Mouse (Mus musculus) bone marrow macrophage, adult 2 months (primary cell): ENCODE measurements around the gene Macrod2. TPM values are rescaled to one million over a fixed set of nuclear protein-coding genes. Genes with fewer than 3 reads are reported as not detected.

Source experiments
- H3K27ac ChIP-seq: 2 replicates; pipeline ENCODE4 v1.5.1; 2012; ENCODE audit warnings: low read depth, low read length; ENCODE audit not compliant: insufficient read depth
- H3K4me1 ChIP-seq: 2 replicates; pipeline ENCODE4 v1.6.1; 2012; ENCODE audit warnings: low read length; ENCODE audit not compliant: control insufficient read depth, insufficient read depth
- H3K4me3 ChIP-seq: 2 replicates; pipeline ENCODE4 v1.5.1; 2012; ENCODE audit warnings: mild to moderate bottlenecking, low read length, moderate library complexity; ENCODE audit not compliant: insufficient read depth
- CTCF ChIP-seq: IDR thresholded peaks from 2 replicates; pipeline ENCODE4 v1.5.1; 2012; ENCODE audit warnings: low read depth, mild to moderate bottlenecking, low read length, moderate library complexity
- POLR2A ChIP-seq: IDR thresholded peaks from 2 replicates; pipeline ENCODE4 v1.6.1; 2012; ENCODE audit warnings: mild to moderate bottlenecking, low read depth, low read length, borderline replicate concordance
- polyA plus RNA-seq: library from polyadenylated mRNA; stranded (reverse); fragments of >200 nt; gene quantifications from 2 replicates; pipeline ENCODE4 v1.2.4, GENCODE M21; 2012; ENCODE audit not compliant: missing spikeins, insufficient read depth, insufficient read length

The Macrod2 gene
- polyA plus RNA-seq, 1 experiment, result 3.0 TPM

DNA sequence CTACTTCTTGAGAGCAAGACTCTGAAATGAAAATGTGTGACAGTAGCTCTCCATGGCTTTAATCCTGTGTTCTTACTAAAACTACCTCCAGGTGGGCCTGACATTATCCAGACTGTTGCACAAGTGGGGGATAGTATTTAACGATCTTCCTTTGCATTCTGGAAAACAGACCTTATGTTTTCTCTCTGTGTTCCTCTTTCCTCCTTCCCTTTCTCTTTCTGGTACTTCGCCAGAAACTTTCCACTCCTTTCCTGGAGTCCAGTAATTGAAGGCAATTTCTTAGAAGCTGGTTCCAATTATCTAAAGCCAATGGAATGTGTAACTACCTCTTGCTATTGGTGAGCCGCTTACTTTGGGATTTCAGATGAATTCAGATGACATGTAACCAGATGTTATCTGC lies 897.7 kb downstream of the Macrod2 start:
- Histone ChIP-seq H3K4me3 (no peak overlapping the region), H3K4me1 (no peaks in the 10 kb centered on the region), H3K27ac (no peak overlapping the region)
- no peak for TF ChIP-seq POLR2A
- no peak for TF ChIP-seq CTCF

DNA sequence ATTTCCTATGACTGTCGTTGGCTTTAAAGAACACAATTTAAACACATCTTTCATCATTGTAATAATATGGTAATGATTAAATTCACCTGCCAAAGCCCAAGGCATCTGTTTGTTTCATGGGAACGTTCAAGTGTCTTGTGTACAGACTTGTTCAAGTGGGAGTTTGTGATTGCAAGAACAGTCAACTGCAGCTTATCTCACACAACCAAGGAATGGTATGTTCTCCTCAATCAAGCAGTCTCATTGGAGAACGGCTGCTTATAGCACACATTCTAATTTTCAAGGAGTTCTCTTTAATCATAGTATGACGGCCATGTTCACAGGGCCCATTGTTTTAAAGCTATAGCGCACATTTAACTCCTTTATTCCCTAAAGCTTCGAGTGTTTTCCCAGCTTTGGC lies 904.1 kb downstream of the Macrod2 start:
- H3K4me1 ChIP-seq, result no peaks in the 10 kb centered on the region
- TF ChIP-seq POLR2A, result no peak
- TF ChIP-seq CTCF, result no peak
- H3K27ac ChIP-seq, result no peak overlapping the region
- H3K4me3 ChIP-seq, result no peak overlapping the region

DNA sequence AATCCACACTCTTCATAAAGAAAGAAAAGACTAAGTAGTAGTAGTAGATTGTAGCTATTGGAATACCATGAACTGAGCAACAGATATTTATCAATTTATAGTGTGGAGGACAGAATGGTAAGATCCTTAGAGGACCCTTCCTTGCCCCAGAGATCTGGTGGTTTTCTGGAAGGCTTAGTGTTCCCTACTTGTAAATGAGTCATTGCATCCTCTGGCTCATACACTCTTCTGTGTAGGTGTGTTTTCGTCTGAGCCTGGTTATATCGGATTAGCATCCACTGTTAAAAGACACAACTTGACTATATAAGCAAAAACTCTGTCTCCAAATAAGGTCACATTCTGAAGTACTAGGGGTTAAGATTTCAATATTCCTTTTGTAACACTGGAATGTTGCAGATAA lies 905.9 kb downstream of the Macrod2 start:
- Histone ChIP-seq H3K27ac (no peak overlapping the region), H3K4me3 (no peak overlapping the region), H3K4me1 (no peaks in the 10 kb centered on the region)
- TF ChIP-seq POLR2A (no peak), CTCF (no peak)

DNA sequence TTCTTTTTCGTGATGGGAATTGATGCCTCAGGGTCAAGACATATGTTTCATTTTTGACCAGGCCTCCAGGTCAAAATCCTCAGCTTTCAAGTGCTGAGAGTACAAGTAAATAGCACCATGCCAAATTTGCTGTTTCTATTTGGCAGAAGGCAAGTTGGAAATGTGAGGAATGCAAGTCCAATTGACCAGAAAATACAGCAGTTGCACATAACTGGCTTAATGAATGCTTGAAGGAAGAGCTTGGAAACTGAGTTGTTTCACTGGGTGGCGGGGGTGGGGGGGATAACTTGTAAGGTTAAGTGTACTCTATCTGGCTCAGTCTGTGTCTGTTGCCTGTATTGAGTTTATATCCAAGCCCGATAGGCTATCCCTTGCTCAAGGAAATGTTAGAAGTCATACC lies 913.3 kb downstream of the Macrod2 start:
- Histone ChIP-seq H3K27ac (no peak overlapping the region), H3K4me3 (no peak overlapping the region), H3K4me1 (no peaks in the 10 kb centered on the region)
- TF ChIP-seq CTCF, result no peak
- no peak for TF ChIP-seq POLR2A

DNA sequence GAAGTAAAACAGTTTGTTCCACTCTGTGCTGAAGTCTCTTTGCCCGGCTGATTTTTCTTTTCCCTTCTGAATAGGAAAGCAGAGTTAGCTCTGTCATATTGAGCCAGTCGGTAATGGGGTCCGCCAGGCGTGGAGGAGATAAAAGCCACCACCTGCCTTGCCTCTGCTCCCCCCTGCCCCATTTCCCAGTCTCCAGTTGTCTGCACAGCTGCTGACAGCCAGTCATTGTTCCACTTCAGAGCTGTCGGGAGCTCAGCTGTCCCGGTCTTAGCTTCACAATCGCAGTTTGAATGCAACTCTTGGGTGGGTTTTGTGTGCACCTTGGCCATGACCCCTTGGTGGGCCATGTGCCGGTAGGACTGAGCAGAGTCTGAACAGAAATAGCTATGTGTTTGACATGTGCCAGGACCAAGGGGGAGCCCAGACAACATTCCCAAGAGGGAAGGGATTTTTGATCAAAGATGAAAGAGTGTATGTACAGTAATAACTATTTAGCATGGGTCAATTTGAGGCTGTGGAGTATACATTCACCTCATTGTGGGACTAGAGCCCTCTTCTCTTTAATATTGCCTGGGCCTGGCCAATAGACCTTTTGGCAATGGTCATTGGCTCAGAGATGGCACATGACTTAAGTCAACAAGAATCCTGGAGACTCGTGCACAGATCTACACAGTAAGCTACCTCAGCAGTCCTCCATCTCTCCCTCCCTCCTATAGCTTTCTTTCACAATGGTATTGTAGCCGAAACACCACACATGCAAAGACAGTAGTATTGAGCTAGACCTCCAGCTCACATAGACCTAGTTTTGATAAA lies 917.2 kb downstream of the Macrod2 start:
- TF ChIP-seq CTCF, result no peak
- no peak for TF ChIP-seq POLR2A
- Histone ChIP-seq H3K27ac (no peak overlapping the region), H3K4me1 (no peaks in the 10 kb centered on the region), H3K4me3 (no peak overlapping the region)

DNA sequence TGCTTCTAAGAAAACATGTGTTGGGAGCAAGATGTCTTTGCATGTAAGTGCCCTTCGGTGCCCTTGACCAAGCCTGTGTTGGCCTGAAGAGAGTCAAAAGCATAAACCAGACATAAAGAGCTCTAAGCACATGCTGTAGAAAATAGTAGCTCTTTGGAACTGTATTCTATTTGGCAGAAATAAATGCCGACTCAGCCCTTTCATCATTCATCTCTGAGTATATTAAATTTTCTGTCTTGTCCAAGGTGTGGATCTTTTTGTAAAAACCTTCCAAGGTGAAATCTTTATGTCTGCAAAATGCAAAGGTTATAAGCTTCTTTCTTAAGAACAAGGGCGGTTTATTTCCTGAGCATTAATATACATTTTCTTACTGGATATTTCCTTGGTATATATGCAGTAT lies 920.2 kb downstream of the Macrod2 start:
- Histone ChIP-seq H3K27ac (no peak overlapping the region), H3K4me1 (no peaks in the 10 kb centered on the region)

DNA sequence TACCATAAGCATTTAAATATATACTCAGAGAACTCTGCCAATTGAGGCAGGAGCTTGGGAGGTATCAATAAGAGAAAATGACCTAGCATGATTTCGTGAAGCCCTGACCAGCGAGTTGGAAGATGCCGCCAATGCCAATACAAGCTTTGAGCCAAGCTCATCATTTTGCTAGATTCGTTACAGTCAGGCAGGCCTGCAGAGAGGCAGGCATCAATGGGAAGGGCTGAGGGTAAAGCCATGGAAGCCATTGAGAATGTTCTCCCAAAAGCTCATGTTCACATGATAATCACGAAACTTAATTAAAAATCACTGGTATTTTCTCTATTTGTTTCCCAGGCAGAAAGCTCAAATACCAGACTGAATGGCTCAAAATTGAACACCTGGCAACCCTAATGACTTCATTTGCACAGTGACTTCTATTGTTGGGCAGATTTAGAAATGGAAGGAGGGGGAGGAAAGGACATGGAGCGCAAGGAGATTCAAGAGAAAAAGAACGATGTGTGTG lies 928.9 kb downstream of the Macrod2 start:
- H3K27ac ChIP-seq, result no peak overlapping the region
- H3K4me3 ChIP-seq, result no peak overlapping the region
- no peaks in the 10 kb centered on the region for H3K4me1 ChIP-seq
- TF ChIP-seq POLR2A, result no peak

More for the DNA sequence above, 920.2 kb downstream of the Macrod2 start:
- TF ChIP-seq POLR2A (no peak), CTCF (no peak)
- H3K4me3 ChIP-seq, result no peak overlapping the region

DNA sequence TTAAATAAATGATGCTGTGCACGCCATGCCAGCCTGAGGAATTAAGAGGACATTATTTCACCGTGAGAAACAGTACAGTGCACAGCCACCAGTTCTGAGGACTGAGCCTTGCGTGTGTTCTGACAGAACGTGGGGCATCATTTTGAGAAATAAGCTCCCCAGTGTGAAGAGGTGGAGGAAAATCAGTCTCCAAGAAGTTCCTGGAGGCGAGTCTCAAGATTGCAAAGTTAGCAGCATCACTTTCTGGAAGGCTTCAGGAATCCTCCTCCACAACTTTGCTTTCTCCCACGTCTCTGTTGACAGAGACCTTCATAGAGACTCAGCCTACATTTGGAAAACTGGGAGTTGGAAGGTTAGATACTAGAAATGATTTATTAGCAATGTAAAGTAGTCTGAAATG lies 932.2 kb downstream of the Macrod2 start:
- TF ChIP-seq CTCF, result no peak
- TF ChIP-seq POLR2A, result no peak
- Histone ChIP-seq H3K27ac (no peak overlapping the region), H3K4me3 (no peak overlapping the region), H3K4me1 (no peaks in the 10 kb centered on the region)

DNA sequence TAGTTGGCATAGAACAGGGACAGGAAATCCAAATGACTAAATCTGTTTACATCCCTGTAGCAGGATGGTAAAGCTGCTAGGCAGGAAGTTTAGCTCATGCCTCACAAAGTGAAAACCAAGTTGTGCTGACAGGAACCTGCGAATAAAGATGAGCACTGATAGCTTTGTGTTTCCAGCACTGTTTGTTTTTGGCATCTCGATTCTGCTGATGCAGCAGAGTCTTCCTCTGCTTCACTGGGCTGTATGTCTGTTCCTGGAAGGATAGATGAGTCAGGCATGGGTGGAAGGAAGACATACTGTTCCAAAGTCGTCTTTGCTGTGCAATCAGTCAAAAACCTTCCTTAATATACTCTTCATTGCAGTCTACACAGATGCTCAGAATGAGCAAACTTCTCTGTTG lies 942.6 kb downstream of the Macrod2 start:
- Histone ChIP-seq H3K27ac (no peak overlapping the region), H3K4me1 (no peaks in the 10 kb centered on the region), H3K4me3 (no peak overlapping the region)
- TF ChIP-seq CTCF (no peak), POLR2A (no peak)

DNA sequence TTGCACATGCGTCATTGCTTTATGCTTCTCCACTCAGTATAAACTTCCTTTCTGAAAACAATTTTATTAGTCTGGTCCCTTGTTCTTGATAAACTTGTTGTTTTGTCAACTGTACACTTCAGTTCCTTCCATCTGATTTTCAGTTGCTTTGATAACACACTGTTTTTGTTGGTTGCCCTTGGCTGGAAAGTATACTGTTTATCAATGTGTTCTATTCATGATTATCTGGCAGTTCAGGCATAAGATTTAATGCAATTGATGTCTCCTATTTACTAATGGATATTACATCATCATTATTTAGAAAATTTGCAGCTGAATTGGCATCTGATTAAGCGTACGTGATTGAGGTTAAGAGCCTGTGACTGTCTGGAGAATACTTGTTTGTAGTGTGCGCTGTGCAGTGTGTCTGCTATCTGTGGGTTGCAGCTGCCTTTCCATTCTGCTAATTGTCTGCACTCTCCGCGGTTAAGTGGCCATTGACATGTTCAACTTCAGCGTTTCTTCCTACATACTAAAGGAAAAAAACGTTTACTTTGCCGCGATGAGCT lies 949.0 kb downstream of the Macrod2 start:
- Histone ChIP-seq H3K4me1 (no peaks in the 10 kb centered on the region), H3K27ac (no peak overlapping the region), H3K4me3 (no peak overlapping the region)
- TF ChIP-seq POLR2A (no peak), CTCF (no peak)
